Mouse (Mus musculus): ENCODE data around the gene Gm1043.

The Gm1043 gene

GRCm38 (mm10) chr5:37107611-37108010, 22.4 kb downstream of the Gm1043 start:
- no peak for DNase-seq (ENCODE audit: extremely low spot score, low read depth, low spot score)

GRCm38 (mm10) chr5:37109280-37109849, 24.2 kb downstream of the Gm1043 start:
- no peak for DNase-seq (ENCODE audit: extremely low spot score, low read depth, low spot score)

DNA sequence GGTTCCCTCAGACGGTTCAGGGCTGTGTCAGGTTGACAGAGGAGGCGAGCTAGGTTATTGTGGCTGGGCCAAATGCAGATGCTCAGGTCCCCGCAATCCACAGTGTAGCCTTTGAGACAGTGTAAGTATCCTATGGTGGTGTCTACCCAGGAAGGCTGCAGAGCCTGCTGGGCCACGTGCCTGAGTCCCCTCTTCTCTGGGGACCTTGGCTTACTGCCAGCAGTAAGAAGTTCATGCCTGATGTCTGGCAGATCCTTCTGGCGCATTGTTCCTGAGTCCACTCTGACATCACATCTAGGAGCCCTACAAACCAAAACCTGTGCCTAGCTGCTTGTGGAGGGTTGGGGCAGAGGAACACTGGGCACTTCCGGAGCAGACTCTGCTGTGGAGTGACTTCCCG, 27.2 kb downstream of the Gm1043 start:
- DNase-seq (ENCODE audit: extremely low spot score, low read depth, low spot score), result no peak

DNA sequence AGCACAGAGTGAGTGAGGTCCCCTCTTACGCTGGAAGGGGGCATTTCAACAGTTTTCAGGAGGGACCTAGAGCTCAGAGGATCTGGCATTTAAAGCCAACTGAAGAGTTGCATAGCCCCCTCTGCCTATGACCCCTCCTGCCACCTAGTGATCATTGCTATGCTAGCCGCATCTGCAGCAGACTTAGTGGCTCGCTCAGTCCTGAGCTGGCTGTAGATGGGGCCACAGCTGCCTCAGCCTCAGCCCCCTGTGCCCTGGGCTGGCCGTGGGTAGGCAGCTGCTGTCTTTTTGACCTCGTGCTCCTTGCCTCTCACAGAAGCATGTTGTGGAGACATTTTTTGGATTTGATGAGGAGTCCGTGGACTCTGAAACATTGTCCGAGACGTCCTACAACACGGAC, 32.0 kb downstream of the Gm1043 start:
- DNase-seq (ENCODE audit: extremely low spot score, low read depth, low spot score), result no peak

DNA sequence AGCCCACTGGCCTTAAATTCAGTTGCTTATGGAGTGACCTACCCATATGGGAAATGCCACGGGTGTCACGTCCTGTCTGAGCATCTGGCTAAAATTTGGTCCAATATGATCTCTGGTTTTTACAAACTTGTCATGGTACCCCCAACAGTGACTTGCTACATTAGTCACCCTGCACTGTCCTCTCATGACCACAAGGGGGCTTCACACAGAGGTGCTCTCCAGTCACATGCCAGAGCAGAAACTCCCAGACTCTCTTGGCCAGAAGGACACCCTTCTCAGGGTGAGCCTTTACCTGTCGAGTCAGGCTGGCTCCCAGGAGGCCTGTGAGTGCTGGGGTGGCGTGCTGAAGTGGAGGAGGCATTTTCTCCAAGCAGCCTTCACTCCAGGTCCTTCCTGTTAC, 33.1 kb downstream of the Gm1043 start:
- no peak for DNase-seq (ENCODE audit: extremely low spot score, low read depth, low spot score)

GRCm38 (mm10) chr5:37121186-37121680, 36.1 kb downstream of the Gm1043 start:
- no peak for DNase-seq (ENCODE audit: extremely low spot score, low read depth, low spot score)

DNA sequence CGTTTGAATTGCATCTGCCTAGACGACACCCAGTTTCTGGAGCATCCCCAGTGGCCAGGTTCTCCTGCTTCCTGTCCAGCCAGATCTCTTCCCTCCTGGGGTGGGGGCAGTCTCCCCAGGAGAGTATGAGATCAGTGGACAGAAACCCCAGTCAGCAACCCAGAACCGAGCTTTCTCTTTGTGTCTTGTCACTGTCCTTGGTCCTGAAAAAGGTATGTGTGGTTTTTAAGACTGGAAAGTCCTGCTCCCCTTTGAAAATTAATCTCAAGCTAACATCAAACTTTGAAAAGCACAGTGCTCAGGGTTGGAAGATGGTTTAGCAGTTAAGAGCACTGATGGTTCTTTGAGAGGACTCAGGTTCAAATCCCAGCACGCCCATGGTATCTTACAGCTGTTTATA, 46.7 kb downstream of the Gm1043 start:
- peak; percentile 31 for DNase-seq (ENCODE audit: extremely low spot score, low read depth, low spot score)

DNA sequence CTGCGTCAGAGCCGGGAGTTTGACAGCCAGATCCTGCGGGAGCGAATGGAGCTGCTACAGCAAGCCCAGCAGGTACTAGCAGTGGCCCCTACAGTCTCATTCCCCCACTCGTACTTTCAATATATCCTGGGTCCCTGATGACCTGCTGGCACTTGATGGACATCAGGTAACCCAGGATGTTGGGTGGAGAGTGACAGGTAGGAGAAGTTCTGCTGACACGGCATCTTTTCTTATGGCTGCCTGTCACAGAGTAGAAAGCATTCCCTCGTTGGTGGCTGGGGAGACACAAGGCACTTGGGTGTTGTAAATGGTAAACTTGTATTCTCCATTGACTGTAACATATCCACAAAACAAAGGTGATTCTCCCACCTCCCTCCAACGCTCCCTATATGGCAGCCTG, 56.6 kb downstream of the Gm1043 start:
- DNase-seq (ENCODE audit: extremely low spot score, low read depth, low spot score), result no peak

DNA sequence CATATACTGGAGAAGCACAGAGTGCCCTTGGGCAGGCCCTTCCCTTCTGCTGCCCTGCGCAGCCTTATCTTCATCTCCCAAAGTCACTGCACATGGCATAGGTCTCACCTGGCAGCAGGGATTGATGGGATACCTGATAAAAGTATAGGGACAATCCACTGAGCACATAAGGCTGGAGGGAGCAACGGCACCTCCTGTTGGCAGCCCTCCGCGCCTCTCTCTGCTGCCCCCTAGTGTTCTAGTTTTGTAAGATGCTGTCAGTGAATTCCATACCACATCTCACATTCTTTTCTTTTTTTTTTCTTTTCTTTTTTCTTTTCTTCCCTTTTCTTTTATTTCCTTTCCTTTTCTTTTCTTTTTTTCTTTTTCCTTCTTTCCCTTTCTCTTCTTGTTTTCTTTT, 62.4 kb downstream of the Gm1043 start:
- no peak for DNase-seq (ENCODE audit: extremely low spot score, low read depth, low spot score)

GRCm38 (mm10) chr5:37150650-37151049, 65.5 kb downstream of the Gm1043 start:
- DNase-seq (ENCODE audit: extremely low spot score, low read depth, low spot score), result no peak

- DNase-seq (ENCODE audit: extremely low spot score, low read depth, low spot score), result no peak
Observed at GRCm38 (mm10) chr5:37154472-37154871, 69.3 kb downstream of the Gm1043 start.

GRCm38 (mm10) chr5:37158408-37158807, 73.2 kb downstream of the Gm1043 start:
- DNase-seq (ENCODE audit: extremely low spot score, low read depth, low spot score), result no peak

DNA sequence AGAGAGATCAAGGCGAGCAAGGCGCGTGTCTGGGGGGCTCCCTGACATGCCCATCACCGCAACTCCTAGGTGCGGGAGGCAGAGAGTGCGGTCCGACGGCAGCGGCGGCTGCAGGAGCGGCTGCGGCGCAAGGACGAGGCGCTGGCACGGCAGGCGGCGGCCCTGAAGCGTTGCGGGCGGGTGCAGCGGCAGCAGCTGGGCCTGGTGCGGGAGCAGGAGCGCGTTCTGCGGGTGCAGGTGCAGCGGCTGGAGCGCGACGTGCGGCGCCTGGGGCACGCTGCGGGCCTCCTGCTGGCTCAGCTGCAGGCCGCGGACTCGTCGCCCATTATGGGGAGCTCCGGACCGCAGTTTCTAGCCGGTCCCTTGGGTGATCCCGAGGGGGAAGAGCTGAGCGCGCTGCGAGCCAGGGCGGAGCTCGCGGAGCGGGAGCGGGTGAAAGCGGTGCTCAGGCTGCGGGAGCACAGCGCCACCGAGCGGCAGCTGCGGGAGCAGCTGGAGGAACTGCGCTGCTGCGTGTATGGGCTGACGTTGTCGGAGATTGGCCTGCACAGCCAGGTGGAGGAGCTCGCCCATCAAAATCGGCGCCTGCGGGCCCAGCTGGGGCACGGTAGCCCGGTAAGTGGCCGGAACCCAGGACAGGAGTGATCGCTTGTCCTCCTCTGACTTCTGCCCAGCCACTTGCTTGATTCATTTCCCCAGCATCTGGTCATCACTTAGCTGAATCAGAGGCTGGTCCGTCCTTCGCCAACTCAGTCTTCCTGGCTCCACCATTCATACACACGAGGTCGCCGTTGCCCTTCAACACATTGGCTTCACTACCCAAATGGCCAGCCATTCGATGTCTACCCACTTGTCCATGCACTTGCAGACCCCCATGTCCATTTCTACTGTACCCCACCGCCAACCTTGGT, 78.0 kb downstream of the Gm1043 start:
- DNase-seq (ENCODE audit: extremely low spot score, low read depth, low spot score), result no peak

- no peak for DNase-seq (ENCODE audit: extremely low spot score, low read depth, low spot score)
Observed at GRCm38 (mm10) chr5:37176466-37176865, 91.3 kb downstream of the Gm1043 start.

- no peak for DNase-seq (ENCODE audit: extremely low spot score, low read depth, low spot score)
Observed at GRCm38 (mm10) chr5:37177061-37177460, 91.9 kb downstream of the Gm1043 start.

DNA sequence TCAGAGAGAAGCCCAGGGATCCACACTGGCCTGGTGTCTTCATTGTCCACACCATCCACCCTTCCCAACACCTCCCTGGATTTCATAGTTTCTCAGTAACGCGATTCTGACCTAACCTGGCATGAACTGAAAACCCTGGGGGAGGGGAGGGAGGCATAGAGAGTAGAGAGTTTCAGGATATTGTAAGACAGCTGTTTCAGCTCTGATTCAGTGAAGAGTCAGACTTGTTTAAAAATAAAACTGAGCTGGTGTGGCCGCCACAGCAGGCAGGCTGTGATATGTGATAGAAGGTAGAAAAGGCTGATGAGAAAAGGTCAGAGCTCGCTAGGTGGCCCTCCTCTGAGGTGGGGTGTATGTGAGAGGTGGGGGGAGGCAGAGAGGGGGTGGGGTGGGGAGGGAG, 93.6 kb downstream of the Gm1043 start:
- no peak for DNase-seq (ENCODE audit: extremely low spot score, low read depth, low spot score)

GRCm38 (mm10) chr5:37179872-37180271, 94.7 kb downstream of the Gm1043 start:
- no peak for DNase-seq (ENCODE audit: extremely low spot score, low read depth, low spot score)

DNA sequence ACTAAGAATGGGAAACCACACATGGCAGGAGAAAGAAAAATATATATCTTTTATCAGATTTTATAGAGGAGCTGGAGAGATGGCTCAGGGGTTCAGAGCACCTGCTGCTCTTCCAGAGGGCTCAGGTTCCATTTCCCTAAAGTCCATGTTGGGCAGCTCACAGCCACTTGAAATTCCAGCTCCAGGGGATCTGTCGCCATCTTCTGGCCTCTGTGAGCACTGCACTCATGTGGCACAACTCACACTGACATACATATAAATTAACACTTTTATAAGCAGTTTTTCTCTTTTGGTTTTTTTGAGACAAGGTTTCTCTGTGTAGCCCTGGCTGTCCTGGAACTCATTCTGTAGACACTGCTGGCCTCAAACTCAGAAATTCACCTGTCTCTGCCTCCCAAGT, 95.5 kb downstream of the Gm1043 start:
- no peak for DNase-seq (ENCODE audit: extremely low spot score, low read depth, low spot score)

DNA sequence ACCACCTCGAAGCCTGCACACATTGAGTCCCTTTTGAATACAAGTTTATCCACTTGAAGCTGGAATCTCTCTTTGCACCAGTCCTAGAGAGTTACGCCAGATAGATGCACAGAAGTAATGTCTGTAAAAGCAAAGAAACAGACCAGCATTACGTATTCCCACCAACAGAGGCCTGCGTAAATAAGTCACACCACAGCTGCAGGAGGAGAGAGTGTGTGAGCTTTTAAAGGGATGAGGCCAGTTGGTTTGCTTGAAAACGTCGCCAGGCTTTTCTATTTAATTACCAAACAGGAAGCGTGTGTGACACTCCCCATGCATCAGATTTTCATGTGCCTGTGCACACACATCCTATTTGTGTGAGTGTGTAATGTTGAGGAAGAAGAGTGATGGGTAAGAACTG, 99.4 kb downstream of the Gm1043 start:
- DNase-seq (ENCODE audit: extremely low spot score, low read depth, low spot score), result no peak

DNA sequence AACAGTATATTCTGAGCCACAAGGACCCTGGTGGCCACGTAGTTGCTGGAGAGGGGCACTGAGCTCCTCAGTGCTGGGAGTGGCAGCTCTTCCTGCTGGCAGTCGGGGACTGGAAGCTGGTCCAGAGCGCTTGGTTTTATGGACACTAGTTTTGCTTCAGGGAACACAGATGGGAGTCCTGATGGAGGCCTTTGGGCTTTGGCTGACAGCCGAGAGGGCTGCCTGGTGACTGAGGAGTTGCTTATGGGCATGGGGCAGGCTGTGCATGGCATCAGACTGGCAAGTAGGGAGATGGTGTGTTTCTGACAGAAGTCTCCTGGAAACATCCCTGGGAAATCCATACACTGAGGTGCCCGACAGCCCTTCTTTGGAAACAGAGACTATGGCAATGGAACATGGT, 105.2 kb downstream of the Gm1043 start:
- no peak for DNase-seq (ENCODE audit: extremely low spot score, low read depth, low spot score)

GRCm38 (mm10) chr5:37196196-37196595, 111.0 kb downstream of the Gm1043 start:
- DNase-seq (ENCODE audit: extremely low spot score, low read depth, low spot score), result no peak

GRCm38 (mm10) chr5:37196666-37197250, 111.6 kb downstream of the Gm1043 start:
- DNase-seq (ENCODE audit: extremely low spot score, low read depth, low spot score), result no peak

Measured in hindlimb bud, embryonic 11.5 days (tissue).